Mouse (Mus musculus) urinary bladder, postnatal 4 days (tissue): ENCODE measurements at regions not wholly inside any gene's neighbourhood (a gene's known extent, or its start where the extent isn't known, plus 50 kb on each side); places are given as distances from the start of the nearest gene placed in this dataset.
A peak's percentile ranks its signal among the peaks of the same experiment; 100 is the strongest.

Source experiments
- DNase-seq, 2 experiments: peaks; one replicate each; pipeline ENCODE4 v3.0.0; 2021 to 2022; ENCODE audit warnings: low spot score in 2 of 2

GRCm38 (mm10) chr6:50713297-50713696 lies 59.1 kb upstream of the Npvf start:
- DNase-seq, result no peak

- no peak for DNase-seq
These were observed 64.4 kb upstream of the Npvf start for GRCm38 (mm10) chr6:50718631-50719030.

- no peak for DNase-seq
These were observed 66.1 kb upstream of the Npvf start for GRCm38 (mm10) chr6:50720346-50720745.

GRCm38 (mm10) chr6:50725640-50726039 lies 71.4 kb upstream of the Npvf start:
- no peak for DNase-seq

- DNase-seq, result peak in 1 of 2 experiments; percentile 23
These were observed 71.9 kb upstream of the Npvf start for GRCm38 (mm10) chr6:50726166-50726591.

GRCm38 (mm10) chr6:50730744-50731718 lies 76.8 kb upstream of the Npvf start:
- DNase-seq, result no peak

GRCm38 (mm10) chr6:50734701-50735100 lies 80.5 kb upstream of the Npvf start:
- no peak for DNase-seq

- DNase-seq, result no peak
These were observed 81.6 kb upstream of the Npvf start for GRCm38 (mm10) chr6:50735825-50736224.

- no peak for DNase-seq
These were observed 87.8 kb upstream of the Npvf start for GRCm38 (mm10) chr6:50742009-50742408.

- DNase-seq, result no peak
These were observed 90.4 kb upstream of the Npvf start for GRCm38 (mm10) chr6:50744462-50745166.

GRCm38 (mm10) chr6:50753151-50753550 lies 98.9 kb upstream of the Npvf start:
- DNase-seq, result no peak

GRCm38 (mm10) chr6:50754786-50755185 lies 100.5 kb upstream of the Npvf start:
- no peak for DNase-seq

- no peak for DNase-seq
These were observed 106.1 kb upstream of the Npvf start for GRCm38 (mm10) chr6:50760367-50760766.

GRCm38 (mm10) chr6:50763121-50763520 lies 108.9 kb upstream of the Npvf start:
- DNase-seq, result no peak

GRCm38 (mm10) chr6:50766442-50766915 lies 112.2 kb upstream of the Npvf start:
- no peak for DNase-seq

- no peak for DNase-seq
These were observed 112.9 kb upstream of the Npvf start for GRCm38 (mm10) chr6:50767126-50767525.

- DNase-seq, result no peak
These were observed 113.6 kb upstream of the Npvf start for GRCm38 (mm10) chr6:50767827-50768226.

- DNase-seq, result no peak
These were observed 114.9 kb upstream of the Npvf start for GRCm38 (mm10) chr6:50769101-50769500.

- DNase-seq, result no peak
These were observed 116.2 kb upstream of the Npvf start for GRCm38 (mm10) chr6:50770481-50770880.

GRCm38 (mm10) chr6:50775637-50776036 lies 121.4 kb upstream of the Npvf start:
- no peak for DNase-seq

- no peak for DNase-seq
These were observed 122.1 kb upstream of the Npvf start for GRCm38 (mm10) chr6:50776236-50776832.

- no peak for DNase-seq
These were observed 122.8 kb upstream of the Npvf start for GRCm38 (mm10) chr6:50776931-50777495.
